Mouse (Mus musculus): ENCODE data around the gene Grm1.

The Grm1 gene

DNA sequence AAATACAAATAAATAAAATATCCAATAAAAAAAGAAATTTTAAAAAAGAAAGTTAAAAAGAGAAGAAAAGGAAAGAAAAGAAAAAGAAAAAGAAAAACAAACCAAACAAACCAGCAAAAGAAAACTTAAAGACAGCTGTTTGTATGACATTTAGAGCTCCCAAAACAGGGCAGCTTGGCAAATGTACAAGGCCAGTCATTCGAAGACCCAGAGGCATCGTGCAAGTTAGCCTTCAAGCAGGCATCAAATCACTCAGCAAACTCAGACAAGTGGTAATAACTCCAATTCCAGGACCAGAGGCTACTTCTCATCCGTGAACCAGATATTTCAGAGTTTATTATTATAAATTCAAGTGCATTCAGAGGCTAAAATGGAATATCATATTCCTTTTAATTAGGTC, 355.7 kb downstream of the Grm1 start:
- CTCF ChIA-PET, result no interaction called here

- CTCF ChIA-PET, result no interaction called here
Observed at GRCm38 (mm10) chr10:10710837-10711236, 371.3 kb downstream of the Grm1 start.

DNA sequence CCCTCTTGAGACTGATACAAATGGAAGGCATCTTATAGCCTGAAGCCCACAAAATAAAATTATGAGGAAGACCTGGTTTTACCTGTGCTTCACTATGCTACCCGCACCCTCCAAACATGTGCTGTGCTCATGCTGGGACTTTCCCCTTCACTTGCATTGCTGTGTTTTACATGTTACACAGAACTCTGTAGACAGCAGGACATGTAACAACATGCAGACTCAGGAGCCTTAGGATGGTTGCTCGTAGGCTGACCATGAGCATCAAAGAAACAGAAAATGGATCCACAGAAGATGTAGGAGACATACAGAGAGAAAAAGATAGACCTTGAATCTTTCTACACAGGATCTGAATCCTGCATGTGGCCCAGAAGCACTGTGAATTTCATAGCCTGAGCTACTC, 371.8 kb downstream of the Grm1 start:
- CTCF ChIA-PET, result no interaction called here

DNA sequence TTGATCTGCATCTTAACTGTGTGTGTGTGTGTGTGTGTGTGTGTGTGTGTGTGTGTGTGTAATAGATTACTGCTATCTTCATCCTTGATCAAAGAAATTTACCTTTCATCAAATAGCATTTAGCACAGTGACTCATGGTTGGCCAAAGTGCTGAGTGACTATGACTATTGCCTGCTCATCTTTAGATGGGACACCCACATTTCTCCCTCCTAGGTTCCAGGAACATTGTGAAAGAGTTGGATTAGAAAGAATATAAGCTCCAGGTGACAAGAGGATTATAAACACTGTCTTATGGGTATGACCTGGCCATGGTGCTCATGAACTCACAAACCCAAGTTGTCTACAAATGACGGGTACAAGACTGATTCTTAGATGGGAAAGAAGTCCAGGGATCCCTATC, 374.1 kb downstream of the Grm1 start:
- CTCF ChIA-PET, result no interaction called here

GRCm38 (mm10) chr10:10701326-10701725, 380.8 kb downstream of the Grm1 start:
- CTCF ChIA-PET, result no interaction called here

DNA sequence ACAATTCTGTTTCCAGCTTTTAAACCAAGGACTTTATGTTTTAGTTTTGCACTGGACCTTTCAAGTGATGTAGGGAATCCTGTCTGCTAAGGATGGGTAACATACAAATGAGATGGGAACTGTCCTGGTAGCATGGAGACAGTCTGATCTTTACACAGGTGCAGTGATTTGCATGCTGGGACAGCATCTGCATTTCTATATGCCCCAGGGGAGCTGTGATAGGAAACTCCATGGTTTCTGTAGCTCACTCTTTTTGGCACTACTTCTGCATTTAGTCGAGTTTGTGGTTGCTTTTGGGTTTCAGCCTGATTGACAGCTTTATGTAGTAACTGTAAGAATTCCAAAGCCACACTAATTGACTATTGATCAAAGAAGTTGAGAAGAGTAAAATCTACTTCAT, 381.3 kb downstream of the Grm1 start:
- CTCF ChIA-PET, result no interaction called here

GRCm38 (mm10) chr10:10697497-10697896, 384.7 kb downstream of the Grm1 start:
- CTCF ChIA-PET, result interaction anchor here (0.7 kb wide), 1 partner anchor 1889 kb away, joined by 4 read pairs; no protein-coding TSS in a partner anchor

DNA sequence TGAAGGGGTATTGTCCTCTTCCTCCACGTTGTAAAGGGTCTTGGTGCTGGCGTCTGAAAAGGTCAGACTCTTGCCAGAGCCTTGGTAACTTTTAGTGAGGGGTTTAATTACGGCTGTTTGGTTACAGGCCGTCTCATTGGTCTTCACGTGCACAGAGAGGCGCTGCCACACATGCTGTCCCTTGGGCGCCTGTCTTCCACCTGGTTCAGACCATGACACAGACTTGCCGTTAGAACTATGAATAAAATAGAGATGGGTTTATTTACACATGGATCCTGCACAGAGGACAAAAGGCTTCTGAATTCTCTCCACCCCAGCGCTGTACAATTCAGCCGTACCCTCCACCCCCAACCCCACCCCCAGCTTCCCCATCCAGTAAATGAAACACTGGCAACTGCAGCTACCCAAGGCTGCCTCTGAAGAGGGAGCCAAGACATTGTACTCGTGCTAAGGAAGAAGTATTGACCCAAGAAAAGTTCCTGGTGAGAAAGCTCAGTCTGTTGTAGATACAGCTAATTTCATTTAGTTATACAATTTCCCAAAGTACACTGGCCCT, 392.4 kb downstream of the Grm1 start:
- CTCF ChIA-PET, result no interaction called here

GRCm38 (mm10) chr10:10688907-10689667, 393.1 kb downstream of the Grm1 start:
- CTCF ChIA-PET, result no interaction called here

DNA sequence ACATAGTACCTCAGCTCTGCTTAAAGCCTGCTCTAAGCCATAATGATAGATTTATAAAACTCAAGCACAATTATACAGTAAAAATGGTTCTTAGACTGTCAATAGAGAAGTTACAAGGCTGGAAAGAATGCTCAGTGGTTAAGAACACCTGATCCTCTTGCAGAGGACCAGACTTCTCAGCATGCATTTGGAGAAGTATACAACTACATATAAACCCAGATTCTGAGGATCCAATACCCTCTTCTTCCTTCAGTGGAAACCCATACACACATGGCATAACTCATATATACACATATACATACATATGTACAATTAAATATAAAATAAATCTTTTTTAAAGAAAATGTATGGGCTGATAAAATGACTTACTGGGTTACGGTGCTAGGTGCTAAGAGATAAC, 401.1 kb downstream of the Grm1 start, which contains the start of gene Gm10944:
Gene Gm10944, plus strand, starts transcription at position 301 of the 400 bp plus-strand sequence.
- CTCF ChIA-PET, result no interaction called here

DNA sequence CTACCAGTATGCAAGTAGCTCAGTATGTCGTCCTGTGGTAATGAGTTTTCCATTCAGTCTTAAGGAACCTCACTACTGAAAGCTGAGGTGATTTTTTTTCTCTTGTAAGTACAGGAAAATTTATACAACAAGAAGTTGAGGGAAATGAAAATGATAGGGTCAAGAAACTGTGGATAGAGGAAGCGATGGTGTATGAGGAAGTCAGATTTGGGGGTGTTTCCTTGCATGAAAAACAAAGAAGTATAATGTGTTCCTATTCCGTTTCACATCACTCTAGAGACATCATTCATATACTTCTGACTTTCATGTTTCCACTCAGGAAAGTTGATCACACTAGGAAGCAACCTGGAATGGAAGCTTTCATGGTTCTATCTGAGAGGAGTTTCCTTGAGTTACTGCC, 422.2 kb downstream of the Grm1 start:
- CTCF ChIA-PET, result no interaction called here

DNA sequence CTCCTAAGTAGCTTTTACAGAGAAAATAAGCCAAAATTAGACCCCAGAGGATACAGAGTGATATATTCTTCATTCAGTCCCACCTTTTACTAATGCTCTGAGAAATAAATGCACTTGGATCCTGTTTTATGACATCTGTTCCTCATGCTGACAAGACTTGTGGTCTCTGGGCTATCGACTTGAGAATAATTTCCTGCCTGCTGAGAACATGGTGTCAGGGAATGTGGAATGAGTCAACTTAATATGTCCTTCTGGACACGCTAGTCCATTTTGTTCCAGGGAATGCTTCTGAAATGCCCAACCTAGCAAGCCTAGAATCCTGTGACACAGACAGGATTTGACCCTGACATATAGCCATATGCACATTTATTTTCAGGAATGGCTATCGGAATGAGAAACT, 423.0 kb downstream of the Grm1 start:
- CTCF ChIA-PET, result no interaction called here

DNA sequence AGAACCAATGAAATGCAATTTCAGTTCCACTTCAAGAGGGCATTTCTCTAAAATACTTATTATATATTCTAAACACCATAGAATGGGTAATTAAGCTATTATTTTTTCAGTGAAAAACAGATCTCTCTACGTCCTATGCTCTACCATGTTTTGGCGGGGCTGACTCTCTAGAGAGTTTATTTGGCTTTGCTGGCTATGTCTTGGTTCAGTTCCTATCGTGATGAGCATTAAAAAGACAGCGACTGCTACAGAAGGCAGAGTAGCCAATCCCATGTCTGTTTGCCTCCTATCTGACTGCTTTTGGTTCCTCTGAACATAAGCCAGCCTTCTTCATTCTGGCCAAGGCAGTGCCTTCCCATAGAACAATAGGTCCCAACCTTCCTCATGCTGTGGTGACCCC, 425.5 kb downstream of the Grm1 start:
- CTCF ChIA-PET, result no interaction called here

DNA sequence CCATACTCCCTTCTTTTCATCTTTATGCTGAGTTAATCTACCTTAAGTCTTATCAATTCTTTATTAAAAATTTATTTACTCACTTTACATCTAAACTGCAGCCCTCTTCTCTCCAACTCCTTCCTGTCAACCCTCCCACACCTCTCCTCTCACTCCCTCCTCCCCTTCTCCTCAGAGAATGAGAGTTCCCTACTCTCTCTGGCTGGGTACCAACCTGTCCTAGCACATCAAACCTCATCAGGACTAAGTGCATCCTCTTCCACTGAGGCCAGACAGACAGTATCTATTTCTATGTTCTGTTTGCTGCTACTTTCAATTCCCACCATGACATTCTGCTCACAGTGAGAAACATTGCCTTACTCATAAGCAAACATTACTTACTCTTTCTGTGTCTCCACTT, 426.2 kb downstream of the Grm1 start:
- CTCF ChIA-PET, result no interaction called here
